Mouse (Mus musculus) bone marrow, adult 2 months (tissue): ENCODE data around the gene Gm49387.

ENCODE experiments used
- CTCF ChIP-seq: fragments of 200-500 bp; IDR thresholded peaks from 2 replicates; pipeline ENCODE4 v1.5.1; 2011; ENCODE audit warnings: low read length, control low read depth; ENCODE audit not compliant: control insufficient read depth, insufficient read depth
- POLR2A ChIP-seq: fragments of 200-500 bp; IDR thresholded peaks from 2 replicates; pipeline ENCODE4 v1.6.1; 2011; ENCODE audit warnings: low read depth, mild to moderate bottlenecking, control low read depth, low read length, borderline replicate concordance; ENCODE audit not compliant: control insufficient read depth

DNA sequence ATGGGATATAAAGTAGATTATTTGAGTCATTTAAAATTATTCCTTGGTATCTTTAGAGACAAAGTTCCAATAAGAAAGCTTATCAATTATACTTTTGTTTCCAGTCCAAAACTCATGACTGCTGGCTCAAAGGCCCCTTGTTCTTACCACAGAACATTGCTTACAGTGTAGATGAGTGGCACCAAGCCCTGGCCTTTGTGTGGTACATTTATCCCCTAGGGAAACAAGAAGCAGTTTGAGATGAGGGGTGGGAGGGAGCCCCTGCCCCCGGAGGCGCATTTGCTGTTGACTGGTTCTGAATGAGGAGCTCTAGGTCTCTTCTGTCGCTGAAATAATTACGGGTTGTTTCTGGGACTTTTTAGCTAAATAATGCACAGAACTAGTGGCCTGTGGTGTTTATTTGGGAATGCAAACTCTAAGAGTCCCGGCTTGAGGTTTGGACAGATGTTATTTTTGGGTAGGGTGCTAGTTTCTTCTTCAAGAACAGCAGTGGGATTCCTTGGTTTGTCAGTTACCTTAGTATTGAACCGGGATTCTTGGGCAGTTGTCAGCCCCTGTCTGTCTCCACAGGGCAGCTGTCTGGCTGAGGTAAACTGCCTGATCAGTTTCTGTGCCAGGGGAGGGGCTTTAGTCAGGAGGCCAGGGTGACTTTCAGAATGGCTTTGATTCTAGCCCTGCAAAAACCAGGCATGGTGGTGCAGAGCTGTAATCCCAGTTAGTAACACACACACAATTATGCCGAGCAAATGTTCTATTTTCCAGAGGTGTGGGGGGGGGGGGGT lies 19.8 kb upstream of the Gm49387 start:
- TF ChIP-seq POLR2A (no peak), CTCF (no peak)
